In the genomic region with DNA sequence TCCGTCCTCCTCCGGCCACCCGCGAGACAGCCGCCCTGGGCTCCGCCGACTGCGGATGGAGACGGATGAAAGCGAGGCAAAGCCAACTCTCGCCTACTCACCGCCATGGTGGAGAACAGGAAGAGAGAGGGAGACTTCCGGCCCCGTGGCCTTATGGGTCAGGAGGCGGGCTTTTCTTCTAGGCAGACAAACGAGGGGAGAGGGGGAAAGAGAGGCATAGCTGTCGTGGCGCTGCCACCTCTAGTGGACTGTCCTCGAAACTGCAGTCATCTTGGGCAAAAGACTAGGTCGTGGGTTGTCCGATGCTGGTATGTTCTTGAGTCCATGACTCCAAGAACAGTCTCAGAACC, we compare ENCODE assay signal across 7 mouse cellular contexts. TPM values are rescaled to one million over a fixed set of nuclear protein-coding genes. Genes with fewer than 3 reads are reported as not detected.
DNase-seq lines count a peak whose midpoint lies in the region; ATAC-seq lines count a peak whose summit lies in the region.

A gene (minus strand): TSS at position 182 of the 350 bp plus-strand sequence.

- H3K27me3 ChIP-seq in intestine, embryonic 16.5 days (replicated peaks; ENCODE audit: control insufficient read depth, insufficient read depth, low read length): no peaks in the 10 kb centered on the region
- no peaks in the 10 kb centered on the region for H3K27me3 ChIP-seq in midbrain, embryonic 11.5 days (ENCODE audit: control insufficient read depth, insufficient read depth, low read length)

- no peaks in the 10 kb centered on the region for H3K9me3 ChIP-seq in intestine, embryonic 16.5 days (ENCODE audit: control insufficient read depth, low read length)
- H3K9me3 ChIP-seq in midbrain, embryonic 11.5 days (ENCODE audit: control insufficient read depth, low read length): no peaks in the 10 kb centered on the region

- H3K27ac ChIP-seq in intestine, embryonic 16.5 days (ENCODE audit: low read length): peak within 1 kb of the TSS; percentile 74
- peak within 1 kb of the TSS; percentile 87 for H3K27ac ChIP-seq in midbrain, embryonic 11.5 days (ENCODE audit: low read depth, low read length)

- peak; percentile 95 for DNase-seq in adrenal gland, adult 2 months
- DNase-seq in embryo, embryonic 11.5 days (ENCODE audit: low read depth, low spot score): peak; percentile 88
- DNase-seq in gastrocnemius, postnatal 4 days (ENCODE audit: low spot score in 2 of 2): peak; percentile 73 to 89
- peak; percentile 91 to 93 for DNase-seq in left cerebral cortex, postnatal 36 days (ENCODE audit: low spot score in 2 of 2)
- peak; percentile 99 for DNase-seq in midbrain, embryonic 11.5 days (ENCODE audit: low spot score, missing footprints)
- peak; percentile 88 for DNase-seq in skeletal muscle tissue, adult 2 months (ENCODE audit: low read depth, low spot score)

- peaks cover 20% of the 10 kb centered on the region for H3K4me1 ChIP-seq in intestine, embryonic 16.5 days (ENCODE audit: control insufficient read depth, insufficient read depth, low read length)
- peaks cover 10% of the 10 kb centered on the region for H3K4me1 ChIP-seq in midbrain, embryonic 11.5 days (ENCODE audit: control insufficient read depth, insufficient read depth, low read length)

- intact Hi-C loops in left cerebral cortex, postnatal 36 days (cut with DNase I): loop anchor here (5.0 kb wide), 1 partner anchor 549 kb away; a partner anchor contains a TSS

- peak; percentile 97 for ATAC-seq in intestine, embryonic 16.5 days
- peak; percentile 96 for ATAC-seq in midbrain, embryonic 11.5 days (ENCODE audit: low FRiP score)

- H3K9ac ChIP-seq in intestine, embryonic 16.5 days (ENCODE audit: low read depth, low read length): peak within 1 kb of the TSS; percentile 91
- peak within 1 kb of the TSS; percentile 99 for H3K9ac ChIP-seq in midbrain, embryonic 11.5 days (ENCODE audit: low read length)

- WGBS in intestine, embryonic 16.5 days: under 1% methylated on average over 21 of the region's 21 CpGs
- under 1% methylated on average over 21 of the region's 21 CpGs for WGBS in midbrain, embryonic 11.5 days

- peak within 1 kb of the TSS; percentile 82 for H3K4me3 ChIP-seq in intestine, embryonic 16.5 days (ENCODE audit: low read length)
- peak within 1 kb of the TSS; percentile 99 for H3K4me3 ChIP-seq in midbrain, embryonic 11.5 days (ENCODE audit: low read depth, low read length)

- peaks cover 20% of the 10 kb centered on the region; the same call in 1 of the 2 replicates for H3K36me3 ChIP-seq in intestine, embryonic 16.5 days (ENCODE audit: control insufficient read depth, insufficient read depth, low read length)
- peaks cover 27% of the 10 kb centered on the region for H3K36me3 ChIP-seq in midbrain, embryonic 11.5 days (ENCODE audit: control insufficient read depth, insufficient read depth, low read length)

- H3K4me2 ChIP-seq in intestine, embryonic 16.5 days (ENCODE audit: low read depth, low read length): peak within 1 kb of the TSS; percentile 74
- peak within 1 kb of the TSS; percentile 98 for H3K4me2 ChIP-seq in midbrain, embryonic 11.5 days

RNA-seq across cellular contexts. Expression of the gene that starts here (rescaled TPM):
- 100 to 1,000 TPM; 582 to 615 TPM for total RNA-seq in adrenal gland, adult 2 months (2021)
- 162 and 164 TPM in 2 replicates for polyA plus RNA-seq in adrenal gland, adult 2 months (2012; rRNA removed)
- 100 to 1,000 TPM; 466 to 495 TPM for total RNA-seq in gastrocnemius, postnatal 4 days (2021)
- polyA plus RNA-seq in intestine, embryonic 16.5 days (2015; fragmentation: Nextera tagmentation; extraction: Ambion mirVana): 407 and 467 TPM in 2 replicates
- total RNA-seq in left cerebral cortex, postnatal 36 days (2021): 100 to 1,000 TPM; 248 to 256 TPM
- 333 and 390 TPM in 2 replicates for polyA plus RNA-seq in midbrain, embryonic 11.5 days (2014; fragmentation: Nextera tagmentation; extraction: Ambion mirVana)

Comparison
In these comparisons a context has a peak if more than half of its experiments do, and no peak if none do; other contexts are left out.
1. Peak in every context shown above with its lines: DNase-seq, ATAC-seq, H3K4me3 ChIP-seq and H3K27ac ChIP-seq.